Mouse (Mus musculus) ZHBTc4 (cell line): ENCODE measurements at regions not wholly inside any gene's neighbourhood (a gene's known extent, or its start where the extent isn't known, plus 50 kb on each side); places are given as distances from the start of the nearest gene placed in this dataset.
A peak's percentile ranks its signal among the peaks of the same experiment; 100 is the strongest.
"Not testable (repeated sequence)": the region's sequence is repeated elsewhere in the genome, so short reads cannot be mapped to it uniquely, and the experiment has no call there.

Source experiments
- DNase-seq: peaks from one replicate; pipeline ENCODE4 v3.0.0-alpha.2; 2011; ENCODE audit warnings: low read depth, low spot score

DNA sequence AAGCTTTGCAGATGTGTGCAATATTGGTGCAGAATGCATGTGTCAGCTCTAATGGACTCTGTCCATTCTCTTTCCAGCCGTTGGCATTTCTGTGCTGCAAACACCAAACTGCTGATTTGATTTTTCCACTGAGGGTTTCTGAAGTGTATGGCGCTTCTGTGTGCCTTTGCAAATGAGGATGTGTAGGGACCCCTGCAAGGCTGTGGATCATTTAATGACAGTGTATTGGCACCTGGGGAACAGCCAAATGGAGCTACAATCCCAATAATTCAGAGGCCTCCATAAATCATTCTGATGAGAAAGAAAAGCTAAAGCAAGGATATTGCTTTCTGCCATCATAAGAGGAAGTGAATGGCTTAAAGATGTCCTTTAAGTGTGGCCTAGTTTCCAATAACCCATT is 305.9 kb upstream of the Pkdcc start:
- no peak for DNase-seq

DNA sequence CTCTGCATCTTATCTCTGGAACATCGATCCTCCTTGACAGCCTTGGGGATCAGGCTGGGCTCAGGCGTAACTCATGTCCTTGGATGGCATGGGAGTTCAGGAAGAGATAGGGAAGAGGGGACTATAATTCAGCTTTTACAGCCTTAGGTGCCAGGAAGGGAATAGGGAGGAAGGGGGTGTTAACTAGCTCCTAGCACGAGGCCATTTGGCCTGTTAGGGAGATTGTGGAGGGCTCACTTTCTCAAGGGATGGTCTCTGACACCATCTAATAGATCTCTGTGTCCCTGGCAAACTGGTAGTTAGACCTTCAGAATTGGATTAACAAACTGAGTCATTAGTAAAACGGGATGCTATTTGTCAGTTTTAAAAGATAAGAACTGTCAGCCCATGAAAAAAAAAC is 292.1 kb upstream of the Pkdcc start:
- not testable (repeated sequence) for DNase-seq

DNA sequence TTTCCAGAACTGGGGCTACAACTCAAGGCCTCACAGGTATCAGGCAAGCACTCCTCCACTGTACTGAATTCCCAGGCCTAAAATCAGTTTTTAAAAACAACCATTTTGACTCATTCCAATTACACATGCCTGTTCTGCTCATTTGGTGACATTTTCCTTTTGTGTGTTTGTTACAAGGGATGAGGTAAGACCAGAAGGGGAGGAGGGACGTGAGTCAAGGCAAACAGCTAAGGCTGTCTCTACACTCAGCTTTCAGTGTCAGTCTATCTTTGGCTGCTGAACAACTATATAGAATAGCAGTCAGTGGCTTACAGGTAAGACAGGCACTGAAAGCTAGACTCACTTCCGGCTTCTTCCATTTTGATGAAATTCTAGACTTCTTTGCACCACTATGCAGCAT is 289.3 kb upstream of the Pkdcc start:
- DNase-seq, result no peak

DNA sequence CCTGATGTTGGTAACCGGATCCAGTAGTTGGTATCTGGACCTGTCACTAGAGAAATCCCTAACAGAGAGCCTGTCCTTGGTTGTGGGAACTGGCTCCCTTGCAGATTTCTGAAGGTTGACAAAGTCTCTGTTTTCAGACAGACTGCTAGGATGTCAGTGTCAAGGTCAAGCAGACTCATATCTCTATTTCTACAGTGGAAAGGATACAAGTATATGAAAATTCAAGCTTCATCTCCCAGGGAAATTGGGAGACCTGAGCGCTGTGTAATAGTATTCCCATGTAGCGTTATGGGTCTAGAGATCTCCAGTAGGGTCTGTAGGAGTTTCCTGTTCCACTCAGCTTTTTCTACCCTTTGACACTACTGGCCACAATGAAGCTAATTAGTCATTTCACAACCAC is 287.4 kb upstream of the Pkdcc start:
- no peak for DNase-seq

DNA sequence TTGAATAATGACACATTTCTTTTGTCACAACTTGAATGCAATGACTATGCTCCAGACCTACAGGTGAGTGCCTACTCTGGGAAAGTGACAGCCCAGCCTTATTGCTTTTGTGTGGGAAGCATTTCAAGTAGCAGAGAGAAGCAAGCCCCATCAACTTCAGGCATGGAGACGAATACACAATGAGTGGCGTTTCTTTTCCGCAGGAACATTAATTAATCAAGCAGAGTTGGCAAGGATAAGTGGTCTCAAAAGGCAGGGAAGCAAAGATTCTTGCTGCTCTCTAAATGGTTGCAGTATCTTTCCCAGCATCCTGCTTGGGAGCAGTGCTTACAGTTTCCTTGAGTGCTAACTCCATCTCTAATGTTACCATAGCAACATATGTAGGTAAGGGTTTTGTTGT is 285.6 kb upstream of the Pkdcc start:
- DNase-seq, result no peak

DNA sequence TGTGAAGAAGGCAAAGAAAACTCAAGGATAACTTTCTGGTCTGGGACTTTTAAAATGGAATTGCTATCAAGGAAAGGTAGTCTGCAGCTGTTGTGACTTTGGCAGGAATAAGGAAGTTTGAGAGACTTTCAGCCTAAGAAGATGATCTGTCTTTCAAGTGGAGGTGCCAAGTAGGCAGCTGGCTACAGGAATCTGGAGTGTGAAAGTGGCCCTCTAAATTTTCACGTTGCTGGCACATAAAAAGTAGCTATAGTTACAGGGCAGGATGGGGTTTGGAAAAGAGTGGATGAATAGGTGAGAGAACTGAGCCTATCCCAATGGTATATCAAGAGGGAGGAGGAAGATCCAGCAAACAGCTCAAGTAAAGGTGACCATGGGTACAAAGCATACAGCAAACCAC is 284.4 kb upstream of the Pkdcc start:
- DNase-seq, result no peak

DNA sequence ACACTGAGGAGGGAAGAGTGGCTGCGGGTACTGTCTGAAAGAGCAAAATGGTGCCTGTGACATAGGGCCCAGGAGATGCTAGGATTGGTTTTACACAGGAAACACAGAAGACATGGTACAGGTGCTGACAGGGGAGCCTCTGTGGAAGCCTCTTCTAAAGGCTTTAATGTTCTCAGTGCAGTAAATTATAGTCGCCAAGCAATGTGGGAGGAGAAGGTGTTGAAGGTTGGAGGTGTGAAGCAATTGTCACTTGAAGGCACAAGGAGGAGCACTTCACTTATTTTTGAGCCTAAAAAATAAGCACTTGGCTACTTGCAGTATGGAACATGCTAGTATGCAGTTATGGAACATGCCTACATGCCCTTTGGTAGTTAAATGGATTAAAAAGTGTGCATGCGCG is 283.6 kb upstream of the Pkdcc start:
- no peak for DNase-seq

DNA sequence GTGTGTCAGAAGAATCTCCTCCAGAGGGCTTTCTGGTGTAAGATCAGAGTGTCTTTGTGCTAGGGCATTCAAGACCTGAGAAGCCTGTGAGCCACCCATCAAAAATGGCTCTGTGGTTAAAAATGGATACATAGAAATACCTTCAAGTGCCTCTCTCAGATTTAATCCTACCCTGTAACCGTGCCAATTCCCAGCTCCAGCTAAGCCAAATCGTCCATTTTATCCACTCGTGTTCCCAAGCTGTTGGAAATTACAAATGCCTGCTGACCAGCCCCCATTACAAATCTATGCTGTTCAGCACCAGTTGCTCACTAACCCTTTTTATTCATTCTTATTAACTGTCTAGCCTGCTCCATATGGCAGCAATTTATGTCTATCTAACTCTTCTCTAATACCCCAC is 278.3 kb upstream of the Pkdcc start:
- no peak for DNase-seq

DNA sequence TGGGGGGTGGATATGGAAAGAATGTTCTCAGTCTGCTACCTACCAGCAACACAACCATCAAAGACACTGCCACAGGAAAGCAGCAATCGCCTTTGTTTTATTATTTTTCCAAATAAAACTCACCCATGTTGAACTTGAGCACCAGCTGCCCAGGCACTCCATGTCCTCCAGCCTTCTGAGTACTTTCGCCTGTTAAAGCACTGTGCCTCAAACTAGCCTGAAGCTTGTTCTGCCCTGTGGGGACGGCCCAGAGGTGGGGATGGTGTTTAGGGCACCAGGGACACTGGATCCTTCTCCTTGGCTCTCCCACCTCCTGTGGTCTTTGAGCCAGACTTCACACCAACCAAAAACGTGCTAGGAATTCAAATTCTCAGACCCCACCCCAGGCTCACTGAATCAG is 269.0 kb upstream of the Pkdcc start:
- DNase-seq, result no peak

DNA sequence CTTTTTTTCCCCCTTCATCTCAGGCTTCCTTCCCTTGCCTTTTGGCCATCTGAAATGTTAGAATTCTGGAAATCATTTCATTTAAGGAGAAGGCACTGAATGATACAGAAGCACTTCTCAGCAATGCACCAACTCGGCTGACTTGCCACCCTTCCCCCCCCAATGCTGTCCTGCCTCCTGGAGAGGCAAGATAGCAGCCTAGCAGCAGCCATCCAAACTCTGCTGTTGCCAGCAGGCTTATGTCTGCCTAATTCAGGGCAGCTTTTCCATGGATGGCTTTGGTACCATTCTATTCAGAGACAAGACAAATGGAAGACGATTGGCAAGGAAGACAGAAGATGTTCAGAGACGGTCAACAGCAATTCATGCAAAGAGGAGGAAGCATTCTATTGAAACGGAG is 265.3 kb upstream of the Pkdcc start:
- DNase-seq, result no peak

DNA sequence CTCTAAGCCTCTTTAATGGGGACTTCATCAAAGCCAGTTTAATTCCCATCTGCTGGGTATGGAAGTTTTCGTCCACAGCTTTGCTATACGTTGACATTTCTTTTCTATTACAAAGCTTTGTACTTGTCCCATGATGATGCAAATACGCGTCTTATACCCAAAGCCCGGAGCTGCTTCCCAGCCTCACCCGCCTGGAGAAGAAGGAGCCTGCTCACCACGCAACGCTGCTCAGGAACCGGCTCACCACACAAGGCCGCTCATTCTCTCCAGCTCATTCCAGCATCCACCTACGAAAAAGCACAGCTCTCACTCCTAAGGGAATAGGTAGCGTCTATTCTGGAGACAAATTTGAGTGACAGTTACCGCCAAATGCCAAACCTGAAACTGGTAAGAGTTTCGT is 264.8 kb upstream of the Pkdcc start:
- no peak for DNase-seq

DNA sequence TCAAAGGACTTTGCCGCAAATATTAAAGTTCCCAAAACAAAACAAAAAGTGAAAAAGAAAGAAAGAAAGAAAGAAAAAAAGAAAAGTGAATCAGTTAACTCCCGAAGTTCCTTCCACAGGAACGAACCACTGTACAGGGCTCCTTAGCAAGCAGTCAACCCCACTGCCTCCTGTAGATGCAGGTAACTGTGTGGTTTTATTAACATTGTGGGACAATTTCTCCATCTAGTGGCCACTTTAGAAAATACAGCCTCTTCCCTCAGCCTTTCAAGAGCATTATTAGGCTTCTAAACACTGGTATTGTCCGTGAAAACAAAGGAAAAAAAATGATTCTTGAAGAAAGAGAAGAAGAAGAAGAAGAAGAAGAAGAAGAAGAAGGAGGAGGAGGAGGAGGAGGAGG is 257.7 kb upstream of the Pkdcc start:
- DNase-seq, result peak; percentile 50

DNA sequence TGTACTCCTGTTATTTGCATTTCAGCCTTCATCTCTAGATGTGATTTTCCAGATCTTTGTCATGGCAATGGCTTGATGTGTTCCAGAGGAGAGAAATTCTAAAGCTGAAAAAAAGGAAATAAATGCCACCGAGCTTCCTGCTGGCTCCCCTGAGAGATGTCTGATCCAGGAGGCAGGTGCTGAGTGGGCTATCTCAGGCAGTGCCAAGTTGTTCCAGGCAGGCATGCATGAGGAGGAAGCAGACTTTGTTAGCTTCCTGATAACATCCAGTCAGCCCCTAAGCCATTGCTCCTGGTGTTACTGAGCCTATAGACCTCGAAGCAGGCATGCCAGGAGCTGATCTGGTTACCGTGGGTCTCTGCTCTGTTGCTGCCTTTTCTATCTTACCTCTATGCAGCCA is 251.7 kb upstream of the Pkdcc start:
- no peak for DNase-seq

DNA sequence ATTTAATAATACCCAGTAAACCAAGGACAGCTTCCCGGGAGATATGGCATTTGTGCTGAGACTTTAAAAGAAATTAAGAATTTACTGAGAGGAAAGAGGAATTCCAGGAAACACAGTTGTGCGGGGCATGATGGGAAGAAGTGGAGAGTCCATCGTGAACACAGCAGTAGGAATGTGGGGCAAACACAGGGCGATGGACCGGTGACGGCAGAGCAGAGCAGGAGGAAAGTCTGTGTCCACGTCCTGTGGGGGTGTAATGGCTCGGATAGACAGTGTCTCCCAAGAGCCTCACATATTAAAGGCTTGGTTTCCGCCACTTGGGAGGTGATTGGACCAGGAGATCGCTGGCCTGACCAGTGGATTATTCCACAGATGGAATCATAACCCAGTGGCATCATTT is 215.4 kb upstream of the Pkdcc start:
- no peak for DNase-seq

DNA sequence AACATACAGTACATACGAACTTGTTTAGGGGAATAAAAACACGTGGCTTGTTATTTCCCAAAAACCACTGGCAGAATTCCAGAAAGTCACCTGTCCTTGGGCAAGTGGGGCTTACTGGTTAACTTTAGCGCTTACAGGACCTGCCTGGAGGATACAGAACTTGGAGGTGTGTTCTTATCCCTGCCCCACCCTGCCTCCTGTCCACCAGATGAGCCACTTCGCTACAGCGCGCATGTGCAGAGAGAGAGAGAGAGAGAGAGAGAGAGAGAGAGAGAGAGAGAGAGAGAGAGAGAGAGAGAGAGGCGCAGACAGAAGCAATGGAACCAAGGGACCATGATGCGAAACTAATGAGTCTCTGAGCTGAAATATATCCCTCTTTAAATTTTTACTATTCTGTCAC is 214.7 kb upstream of the Pkdcc start:
- no peak for DNase-seq

DNA sequence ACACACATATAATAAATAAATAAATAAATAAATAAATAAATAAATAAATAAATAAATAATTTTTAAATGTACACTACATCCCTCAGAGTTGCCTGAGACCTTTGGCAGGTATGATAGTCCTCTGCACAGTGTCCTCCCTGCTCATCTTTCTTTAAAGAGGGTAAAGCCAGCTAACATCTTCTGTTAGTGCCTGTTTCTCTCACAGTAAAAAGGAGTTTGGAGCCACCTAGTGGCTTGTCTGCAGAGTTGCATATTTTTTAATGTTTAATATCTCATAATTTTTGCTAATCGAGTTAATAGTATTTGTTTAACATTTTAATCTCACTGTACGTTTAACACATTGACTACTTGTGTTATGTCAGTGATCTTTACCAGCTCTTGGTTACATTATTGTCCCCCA is 213.5 kb upstream of the Pkdcc start:
- no peak for DNase-seq

DNA sequence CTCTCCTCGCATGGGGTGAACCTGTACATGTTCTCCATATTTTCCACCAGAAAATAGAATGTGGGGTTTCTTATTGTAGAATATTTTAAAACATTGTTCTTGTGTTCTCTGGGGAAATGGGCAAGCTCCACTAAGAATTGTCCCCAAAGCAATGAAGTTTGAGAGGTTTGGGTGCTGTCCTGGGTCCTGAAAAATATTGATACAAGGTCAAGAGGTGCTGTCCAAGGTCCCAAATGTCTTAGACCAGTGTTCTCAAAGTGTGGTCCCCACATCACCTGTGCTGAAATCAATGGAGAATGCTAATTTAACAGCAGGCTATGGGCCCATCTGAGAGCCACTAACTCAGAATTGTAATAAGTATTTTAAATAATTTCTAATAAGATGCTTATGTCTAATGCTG is 204.2 kb upstream of the Pkdcc start:
- DNase-seq, result peak; percentile 39

DNA sequence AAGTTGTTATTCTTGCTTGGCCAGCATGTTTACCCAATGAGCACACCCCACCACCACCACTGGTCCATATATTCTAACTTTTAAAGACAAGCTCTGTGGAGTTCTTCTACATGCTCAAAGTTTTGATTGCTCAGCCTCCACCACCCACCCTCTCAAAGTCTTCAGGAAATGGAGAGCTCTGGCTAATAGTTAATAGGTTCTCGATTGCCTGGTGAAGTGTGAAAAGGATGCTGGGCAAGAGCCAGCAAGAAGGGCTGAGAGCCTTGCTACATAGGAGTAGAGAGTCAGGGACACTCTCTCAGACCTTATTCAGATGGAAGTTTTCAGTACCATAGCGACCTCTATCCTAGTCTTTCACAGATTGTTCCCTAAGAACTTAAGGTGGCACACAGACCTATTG is 199.4 kb upstream of the Pkdcc start:
- DNase-seq, result no peak

DNA sequence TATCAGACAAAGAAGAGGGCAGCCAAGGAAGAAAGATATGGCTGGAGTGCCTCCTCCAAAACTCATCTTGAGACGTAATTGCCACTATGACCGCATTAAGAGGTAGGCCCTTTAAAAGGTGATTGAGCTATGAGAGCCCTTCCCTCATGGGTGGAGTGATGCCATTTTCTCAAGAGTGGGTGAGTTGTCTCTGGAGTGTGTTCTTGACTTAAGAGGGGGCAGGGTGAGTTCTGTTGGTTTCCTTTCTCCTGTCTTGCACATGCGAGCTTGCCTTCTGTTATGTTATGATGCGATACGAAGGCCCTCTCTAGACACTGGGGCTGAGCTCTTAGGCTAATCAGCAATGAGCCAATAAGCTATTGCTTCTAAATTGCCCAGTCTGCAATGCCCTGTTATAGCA is 198.2 kb upstream of the Pkdcc start:
- no peak for DNase-seq

DNA sequence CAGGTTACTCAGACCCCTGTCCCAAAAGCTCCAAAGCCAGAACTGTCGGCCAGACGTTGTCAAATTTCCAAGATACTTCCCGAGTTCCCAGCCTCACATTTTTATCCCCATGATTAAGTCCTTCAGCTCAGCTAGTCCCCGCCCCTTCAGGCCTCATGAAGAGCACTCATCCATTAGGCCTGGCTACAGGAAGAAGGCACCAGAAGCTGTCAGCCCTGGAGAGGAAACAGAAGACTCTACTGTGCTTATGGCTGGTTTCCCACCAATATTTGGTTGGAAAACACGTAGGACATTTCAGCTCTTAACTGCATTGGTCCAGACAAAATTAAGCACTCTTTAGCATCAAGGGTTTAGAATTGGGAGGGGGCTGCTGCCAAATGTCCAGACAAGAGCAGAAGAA is 195.8 kb upstream of the Pkdcc start:
- DNase-seq, result no peak

DNA sequence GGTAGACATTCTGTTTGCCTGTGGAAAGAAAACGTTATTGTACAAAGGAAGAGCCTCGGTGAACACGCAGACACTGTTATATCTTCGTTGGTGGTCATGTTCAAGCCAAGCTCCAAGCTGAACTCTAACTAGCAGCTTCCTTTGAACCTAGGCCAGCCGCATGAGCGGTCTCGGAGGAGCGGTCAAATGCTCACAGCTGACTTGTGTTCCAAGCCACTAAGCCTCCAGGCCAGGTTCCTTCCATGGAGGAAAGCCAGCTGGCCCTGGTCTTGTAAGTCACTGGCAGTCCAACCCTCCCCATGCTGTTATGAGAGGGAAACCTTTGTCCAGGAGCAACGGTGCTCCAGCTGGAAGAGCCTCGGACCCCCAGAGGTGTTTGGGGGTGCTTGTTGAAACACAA is 194.5 kb upstream of the Pkdcc start:
- no peak for DNase-seq

DNA sequence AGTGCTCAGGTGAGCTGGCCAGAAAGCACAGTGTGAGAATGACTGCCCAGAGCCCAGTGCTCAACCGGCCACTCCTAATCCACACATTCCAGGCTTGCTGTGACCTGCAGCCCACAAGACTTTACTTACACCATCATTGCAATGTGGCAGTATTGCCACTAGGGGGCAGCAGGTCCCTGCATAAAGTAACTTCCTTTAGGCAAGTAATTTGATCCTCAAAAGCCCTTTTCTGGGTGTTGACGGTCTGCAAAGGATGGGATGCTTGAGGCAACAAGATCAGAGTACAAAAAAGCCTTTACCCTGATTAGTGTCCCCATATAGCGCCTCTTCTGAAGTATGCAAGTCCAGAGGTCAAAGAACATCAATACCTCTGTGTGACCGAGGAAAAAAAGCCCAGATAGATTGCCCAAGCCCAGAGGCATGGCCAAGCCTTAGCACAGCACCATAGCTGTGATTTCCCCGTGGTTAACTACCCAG is 189.7 kb upstream of the Pkdcc start:
- peak; percentile 84 for DNase-seq

DNA sequence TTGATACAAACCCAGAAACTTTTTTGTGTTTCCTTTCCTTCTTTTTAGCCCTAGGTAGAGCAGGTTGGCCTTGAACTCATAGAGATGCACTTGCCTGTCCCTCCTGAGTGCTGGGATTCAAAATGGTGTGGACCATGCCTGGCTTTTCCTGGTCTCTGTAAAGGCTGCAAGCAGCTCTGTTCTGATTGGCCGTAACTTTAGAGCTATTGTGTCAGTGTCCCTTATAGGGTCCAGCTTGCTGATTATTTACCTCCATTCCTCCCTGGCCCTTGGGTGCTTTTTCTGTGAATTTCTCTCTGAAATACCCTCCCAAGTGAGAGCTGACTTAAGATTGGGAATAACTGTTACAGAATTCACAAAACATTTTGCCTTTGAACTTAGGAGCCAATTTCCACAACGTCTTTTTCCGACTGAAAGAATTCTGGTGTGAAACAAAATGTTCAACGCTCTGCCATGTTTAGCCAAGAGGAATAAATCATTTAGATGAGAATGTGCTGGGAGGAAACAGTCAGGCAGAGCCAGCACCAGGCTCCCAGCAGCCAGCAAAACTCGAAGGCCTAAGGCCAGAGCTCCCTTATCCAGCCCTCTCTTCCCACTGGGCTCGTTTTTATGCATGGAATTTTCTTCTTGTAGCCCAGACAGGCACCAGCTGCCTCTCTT is 180.0 kb upstream of the Pkdcc start:
- DNase-seq, result no peak

DNA sequence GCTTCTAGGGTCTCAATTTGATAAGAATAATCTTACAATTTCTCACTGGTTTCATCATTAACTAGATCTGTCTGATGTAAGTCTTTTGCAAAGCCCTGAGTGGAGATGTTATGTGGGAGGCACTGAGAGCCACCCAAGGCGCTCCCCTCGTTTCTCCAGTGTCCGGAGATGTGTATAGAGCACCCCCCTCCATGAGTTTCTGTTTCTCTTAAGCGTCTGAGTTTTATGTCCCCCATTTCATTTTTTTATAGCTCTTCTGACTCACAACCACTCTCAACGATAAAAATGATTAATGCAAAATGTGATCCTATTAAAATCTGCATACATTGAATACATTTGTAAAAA is 179.5 kb upstream of the Pkdcc start:
- DNase-seq, result no peak
